Mouse (Mus musculus): ENCODE results near the gene Znhit2.

The Znhit2 gene

DNA sequence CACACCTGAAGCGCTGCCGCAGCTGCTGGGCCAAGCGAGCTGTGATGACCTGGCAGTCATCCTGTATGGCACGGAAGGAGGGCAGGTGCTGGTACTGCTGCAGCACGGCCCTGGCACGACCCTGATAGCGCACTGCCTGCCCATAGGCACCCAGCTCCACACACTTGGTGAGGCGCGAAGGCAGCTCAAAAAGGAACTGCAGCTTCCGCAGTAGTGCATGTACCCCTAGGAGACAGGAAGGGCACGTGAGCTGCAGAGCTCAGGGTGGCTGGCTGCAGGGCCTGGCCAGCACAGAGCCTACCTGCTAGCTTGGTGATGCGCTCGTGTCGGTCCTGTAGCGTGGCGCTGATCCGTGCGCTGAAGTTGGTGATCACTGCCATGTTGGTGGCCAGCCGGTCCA is 10.3 kb downstream of the Znhit2 start:
- DNase-seq (ENCODE audit: low spot score in 2 of 2) = no peak

DNA sequence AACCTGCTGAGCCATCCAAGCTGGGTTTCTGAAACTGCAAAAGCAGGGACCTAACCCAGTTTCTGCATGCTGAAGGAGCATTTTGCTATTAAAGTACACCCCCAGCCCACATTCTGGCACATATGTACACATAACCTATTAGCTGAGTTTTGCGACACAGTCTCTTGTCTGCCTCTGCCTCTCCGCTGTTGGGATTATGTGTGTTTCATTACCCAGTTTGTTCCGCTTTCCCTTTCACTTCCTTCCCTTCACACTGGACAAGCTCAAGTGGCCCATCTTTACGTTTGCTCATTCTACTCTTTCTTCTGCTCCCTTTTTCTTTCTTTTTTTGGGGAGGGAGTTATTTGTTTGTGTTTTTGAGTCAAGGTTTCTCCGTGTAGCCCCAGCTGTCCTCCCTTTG is 12.9 kb downstream of the Znhit2 start:
- no peak for DNase-seq (ENCODE audit: low spot score in 2 of 2)

DNA sequence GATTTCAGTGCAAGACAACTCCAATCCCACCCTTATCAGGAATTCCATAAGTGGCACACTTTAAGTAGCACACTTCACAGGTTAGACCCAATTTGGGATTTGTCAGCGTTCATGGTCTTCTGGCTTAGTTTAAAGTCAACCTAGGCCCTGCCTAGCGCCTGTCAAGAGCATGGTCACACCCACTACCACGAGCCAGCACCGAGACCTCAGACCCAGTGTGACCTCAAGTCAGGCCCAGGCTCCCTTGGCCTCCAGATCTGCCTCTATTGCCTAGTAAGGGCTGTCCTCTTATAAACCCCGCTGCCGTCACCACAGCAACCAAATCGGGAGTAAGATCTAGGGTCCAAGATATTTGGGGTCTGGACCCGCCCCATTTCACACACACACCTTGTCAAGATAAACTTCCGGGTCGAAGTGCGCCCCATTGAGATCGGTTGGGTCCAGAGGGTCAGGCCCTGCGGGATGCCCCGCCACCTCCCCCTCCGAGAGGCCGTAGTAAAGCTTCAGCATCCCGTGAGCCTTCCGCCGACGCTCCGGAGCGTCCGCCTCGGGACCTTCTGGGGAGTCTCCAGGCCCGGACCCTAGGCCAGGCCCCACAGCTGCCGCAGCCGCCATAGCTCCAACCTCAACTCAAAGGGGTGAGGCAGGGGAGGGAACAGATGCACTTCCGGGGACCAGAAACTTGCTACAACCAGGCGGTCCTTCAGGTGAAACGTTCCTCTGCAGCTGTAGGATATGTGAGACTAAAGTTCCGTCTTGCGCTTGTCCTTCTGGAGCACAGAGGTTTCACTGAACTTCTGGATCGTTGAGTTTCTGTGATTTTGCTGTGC is 15.8 kb downstream of the Znhit2 start, which contains the start of gene Vps51:
Vps51 (minus strand) TSS at position 668 of the 830 bp plus-strand sequence.
- DNase-seq (ENCODE audit: low spot score in 2 of 2) = peak; percentile 82 to 83

DNA sequence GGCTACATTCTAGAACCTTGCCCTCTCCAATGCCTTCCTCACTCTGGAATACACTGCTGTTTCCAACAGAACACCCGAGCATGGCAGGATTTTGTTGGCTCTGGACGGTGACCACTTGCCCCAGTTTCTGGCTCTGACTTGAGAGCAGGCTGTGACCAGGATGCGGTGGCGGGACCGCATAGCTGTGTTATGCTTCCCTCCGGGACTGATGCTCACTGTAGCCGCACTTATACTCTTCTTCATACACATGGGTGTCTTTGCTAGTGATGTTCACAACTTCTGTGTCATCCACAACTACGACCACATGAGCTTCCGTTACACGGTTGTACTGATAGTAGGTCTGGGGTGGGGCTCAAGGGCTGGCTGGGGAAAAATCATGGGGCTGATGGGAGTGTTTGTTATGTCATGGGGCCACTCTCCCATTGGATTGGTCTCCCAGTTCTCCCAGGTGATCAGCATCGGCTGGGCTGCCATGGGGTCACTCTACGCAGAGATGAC is 19.0 kb downstream of the Znhit2 start, which contains the start of gene Tmem262:
Tmem262 (plus strand) TSS at position 51 of the 498 bp plus-strand sequence.
- DNase-seq (ENCODE audit: low spot score in 2 of 2) = no peak

DNA sequence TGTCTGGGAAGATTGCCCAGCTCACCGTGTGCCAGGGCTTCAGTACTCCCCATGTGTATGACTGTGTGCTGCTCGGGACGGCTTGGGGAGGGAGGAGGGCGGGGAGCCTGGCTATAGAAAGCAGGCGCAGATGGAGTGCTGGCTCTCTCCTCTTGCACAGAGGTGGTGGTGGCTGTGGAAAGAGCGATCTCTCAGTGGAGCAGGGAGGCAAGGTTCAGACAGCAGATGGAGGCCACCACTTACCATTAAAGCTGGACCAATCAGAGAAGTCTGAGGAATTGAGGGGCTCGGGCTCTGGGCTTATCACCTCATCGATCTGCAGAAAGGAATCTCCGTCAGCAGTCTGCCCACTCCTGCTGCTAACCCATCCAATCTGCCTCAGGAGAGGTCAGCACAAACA is 21.2 kb downstream of the Znhit2 start, which contains the start of gene Gm28374:
Gm28374 (minus strand) TSS at position 101 of the 400 bp plus-strand sequence.
- no peak for DNase-seq (ENCODE audit: low spot score in 2 of 2)

DNA sequence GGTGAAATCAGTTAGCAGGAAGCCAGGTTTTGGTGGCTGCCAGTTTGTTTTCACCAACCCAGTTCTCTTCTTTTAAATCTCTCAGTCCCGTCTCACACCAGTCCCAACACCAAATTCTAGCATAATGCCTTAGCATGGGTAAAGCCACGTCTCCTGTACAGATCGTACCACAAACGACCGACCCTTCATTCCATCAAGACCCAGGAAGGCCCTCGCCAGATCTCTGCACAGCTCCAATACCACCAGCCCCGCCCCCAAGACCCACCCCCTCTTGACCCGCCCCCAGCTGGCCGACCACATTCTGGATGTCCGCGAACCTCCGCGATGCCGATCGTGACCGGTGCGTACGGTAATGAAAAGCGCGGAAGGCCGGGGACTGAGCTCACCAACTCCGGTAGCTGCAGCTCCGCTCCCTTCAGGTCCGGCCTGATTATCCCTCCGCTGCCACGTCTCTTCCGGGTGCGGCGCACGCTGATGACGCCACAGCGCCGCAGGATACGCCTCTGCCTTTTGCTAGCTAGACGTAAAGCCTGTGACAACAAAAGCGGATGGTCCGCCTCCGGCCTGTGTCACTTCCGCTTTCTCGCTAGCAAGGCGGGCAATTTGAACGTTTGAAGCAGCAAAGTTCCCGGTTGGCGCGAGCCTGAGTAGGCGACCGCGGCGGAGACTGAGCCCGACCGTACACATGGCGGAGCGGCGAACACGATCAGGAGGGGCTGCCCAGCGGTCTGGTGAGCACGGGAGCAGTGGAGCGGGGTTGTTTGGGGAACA is 23.7 kb downstream of the Znhit2 start, which contains the start of the genes Zfpl1 and Cdca5:
Zfpl1 (minus strand) TSS at position 479 of the 771 bp plus-strand sequence.
Cdca5 (plus strand) TSS at position 506 of the 771 bp plus-strand sequence.
- DNase-seq (ENCODE audit: low spot score in 2 of 2) = peak; percentile 97

DNA sequence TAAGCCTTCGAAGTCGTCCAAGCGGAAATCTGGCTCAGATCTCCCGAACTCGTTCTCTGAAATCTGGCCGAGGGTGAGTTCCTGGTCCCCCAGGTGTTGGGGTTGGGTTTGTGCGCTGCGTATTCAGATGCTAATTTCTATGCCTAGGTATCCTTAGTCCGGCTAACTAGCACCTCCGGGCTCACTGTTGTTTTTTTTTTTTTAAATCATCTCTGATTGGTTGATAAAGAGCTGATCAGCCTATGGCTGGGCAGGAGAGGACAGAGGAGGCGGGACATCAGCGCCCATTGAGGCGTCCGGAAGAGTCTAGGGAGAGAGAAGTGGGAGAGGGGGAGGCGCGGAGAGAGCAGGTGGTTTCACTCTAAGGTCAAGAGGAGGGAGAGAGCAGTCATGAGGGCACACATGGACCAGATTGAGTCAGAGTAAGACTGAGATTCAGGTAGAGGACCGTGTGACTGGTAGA is 24.5 kb downstream of the Znhit2 start:
- no peak for DNase-seq (ENCODE audit: low spot score in 2 of 2)

DNA sequence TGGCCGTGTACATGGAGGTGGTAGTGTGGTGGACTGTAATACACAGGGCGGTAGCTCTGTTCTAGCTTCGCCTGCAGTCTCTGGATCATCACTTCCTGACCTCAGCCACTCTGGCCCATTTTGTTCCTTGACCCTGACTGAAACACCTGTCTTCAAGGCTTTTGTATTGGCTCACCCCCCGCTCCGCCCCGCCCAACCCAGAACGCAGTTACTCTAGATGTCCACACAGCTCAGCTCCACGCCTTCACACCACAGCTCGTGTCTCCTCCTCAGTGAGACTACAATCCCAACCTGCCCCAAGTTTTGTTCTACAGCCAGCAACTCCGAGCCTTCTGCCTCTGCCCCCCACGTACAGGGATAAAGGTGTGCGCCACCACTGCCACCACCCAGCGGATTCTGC is 27.8 kb downstream of the Znhit2 start:
- DNase-seq (ENCODE audit: low spot score in 2 of 2) = no peak

DNA sequence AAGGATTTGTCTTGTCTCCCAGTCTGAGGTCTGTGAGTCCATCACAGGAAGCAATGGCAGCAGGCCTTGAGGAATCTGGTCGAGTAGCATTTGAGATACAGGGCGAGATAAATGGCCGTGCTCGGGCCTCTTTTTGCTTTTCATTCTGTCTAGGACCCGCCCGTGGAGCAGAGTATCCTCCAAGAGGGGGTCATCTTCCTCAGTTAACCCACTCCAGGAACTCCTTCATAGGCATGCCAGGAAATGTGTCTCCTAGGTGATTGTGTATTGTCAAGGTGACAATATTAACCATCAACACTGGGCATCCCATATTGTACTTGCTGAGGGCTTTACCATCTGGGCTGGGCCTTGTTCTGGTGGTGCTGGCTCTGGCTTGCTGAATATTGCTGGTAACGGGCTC is 33.1 kb downstream of the Znhit2 start, which contains the start of gene AC131692.1:
AC131692.1 (plus strand) TSS at position 301 of the 400 bp plus-strand sequence.
- no peak for DNase-seq (ENCODE audit: low spot score in 2 of 2)

DNA sequence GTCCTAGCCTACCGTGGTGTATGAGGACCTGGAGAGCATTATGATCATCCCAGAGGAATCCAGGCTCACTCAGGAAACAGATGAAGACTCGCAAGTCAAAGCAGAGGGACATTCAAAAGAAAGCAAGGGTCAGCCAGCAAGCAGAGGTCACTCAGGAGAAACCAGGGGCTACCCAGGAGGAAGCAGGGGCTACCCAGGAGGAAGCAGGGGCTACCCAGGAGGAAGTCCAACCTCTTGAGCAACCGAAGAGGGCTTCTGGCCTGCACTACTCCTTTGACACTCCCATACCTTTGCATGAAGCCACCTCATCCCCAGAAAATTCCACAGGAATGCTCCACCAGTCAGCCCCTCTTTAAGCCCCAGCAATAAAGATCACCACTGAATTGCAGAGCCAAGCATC is 36.9 kb downstream of the Znhit2 start:
- no peak for DNase-seq (ENCODE audit: low spot score in 2 of 2)

DNA sequence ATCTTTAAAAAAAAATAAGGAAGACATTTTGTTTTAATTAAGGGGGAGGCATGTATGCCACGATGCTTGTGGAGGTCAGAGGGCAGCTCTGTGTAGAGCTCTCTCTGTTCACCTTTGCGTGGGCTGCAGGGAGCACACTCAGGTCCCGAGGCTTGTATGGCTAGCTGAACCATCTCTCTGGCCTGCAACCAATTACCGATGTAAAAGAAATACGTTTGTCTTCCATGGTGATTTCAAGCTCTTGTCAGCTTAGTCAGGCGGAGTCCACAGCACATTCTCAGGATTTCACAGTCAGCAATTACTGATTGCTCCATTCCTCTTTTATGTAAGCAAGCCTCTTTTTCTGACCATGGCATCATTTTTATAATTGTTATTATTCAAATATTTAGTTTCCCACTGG is 40.2 kb downstream of the Znhit2 start:
- no peak for DNase-seq (ENCODE audit: low spot score in 2 of 2)

DNA sequence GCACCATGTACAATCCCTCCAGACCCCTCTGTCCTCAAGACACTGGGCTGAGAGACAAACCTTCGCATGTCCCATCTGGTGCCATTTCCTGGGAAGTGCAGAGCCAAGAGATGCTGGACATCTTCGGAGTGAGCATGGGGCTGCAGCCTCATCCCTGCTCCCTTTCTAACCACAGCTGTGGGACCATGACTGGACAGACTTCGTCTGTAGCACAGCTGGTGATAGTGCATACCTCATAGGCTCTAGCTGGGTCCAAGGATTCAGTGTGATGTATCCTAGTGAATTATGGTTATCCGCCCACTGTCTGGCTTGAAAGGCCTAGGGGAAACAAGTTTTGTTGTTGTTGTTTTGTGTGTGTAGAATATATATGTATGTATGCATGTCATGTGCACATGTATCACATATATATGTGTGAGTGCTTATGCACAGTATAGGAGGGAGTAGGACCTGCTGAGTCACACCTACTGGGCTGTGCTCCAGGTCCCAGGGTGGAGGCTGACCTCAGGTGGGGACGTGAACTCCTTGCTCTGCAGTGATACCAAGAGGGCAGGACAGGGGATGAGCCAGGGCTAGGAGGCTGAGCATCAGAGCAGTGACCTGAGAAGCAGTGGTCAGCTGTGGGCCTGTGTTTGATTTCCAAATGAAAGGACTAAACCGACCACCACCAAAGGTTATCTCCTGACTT is 41.3 kb downstream of the Znhit2 start:
- no peak for DNase-seq (ENCODE audit: low spot score in 2 of 2)

DNA sequence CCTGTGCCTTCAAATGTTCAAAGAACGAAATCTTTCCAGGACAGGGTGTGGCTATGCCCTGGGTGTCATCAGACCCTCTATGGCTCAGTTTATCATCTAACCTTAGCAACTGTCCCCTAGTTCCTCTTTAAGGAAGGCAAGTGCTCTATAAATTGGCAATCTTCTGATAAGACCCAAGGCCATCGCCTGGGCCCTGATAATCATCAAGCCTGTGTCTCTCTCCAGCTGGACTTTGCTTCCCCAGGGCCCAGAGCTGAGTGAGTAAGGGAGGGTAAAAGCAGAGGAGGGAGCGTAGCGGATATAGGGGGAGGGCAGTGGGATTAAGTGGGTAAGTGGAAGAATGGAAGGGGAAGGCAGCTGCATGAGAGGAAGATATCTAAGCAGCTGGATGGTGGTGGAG is 43.5 kb downstream of the Znhit2 start:
- no peak for DNase-seq (ENCODE audit: low spot score in 2 of 2)

DNA sequence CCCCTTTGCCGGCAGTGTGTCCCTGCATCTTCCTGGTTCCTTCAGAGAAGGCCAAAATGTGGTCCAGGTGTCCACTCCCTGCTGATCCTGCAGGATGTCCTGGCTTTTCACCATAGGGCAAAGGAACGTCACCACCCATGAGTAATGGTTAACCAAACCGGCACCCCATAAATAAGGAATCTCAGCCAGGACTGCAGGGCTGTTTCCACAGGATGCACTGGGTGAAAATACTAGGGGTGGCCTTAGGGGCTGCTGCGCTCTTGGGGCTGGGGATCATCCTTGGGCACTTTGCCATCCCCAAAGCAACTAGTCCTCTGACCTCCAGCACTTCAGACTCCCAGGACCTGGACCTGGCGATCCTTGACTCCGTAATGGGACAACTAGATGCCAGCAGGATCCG is 44.6 kb downstream of the Znhit2 start, which contains the start of gene Naaladl1:
Naaladl1 (plus strand) TSS at position 197 of the 400 bp plus-strand sequence.
- DNase-seq (ENCODE audit: low spot score in 2 of 2) = no peak

Data from right cerebral cortex, postnatal 36 days (tissue).